Mouse (Mus musculus): ENCODE results near the gene Pnrc1. TPM values are rescaled to one million over a fixed set of nuclear protein-coding genes. Genes with fewer than 3 reads are reported as not detected.
A peak's percentile ranks its signal among the peaks of the same experiment; 100 is the strongest.
"Not testable (repeated sequence)": the region's sequence is repeated elsewhere in the genome, so short reads cannot be mapped to it uniquely, and the experiment has no call there.

Pnrc1 gene
- polyA plus RNA-seq (2014; fragmentation: Nextera tagmentation; extraction: Ambion mirVana): 96.1 and 99.0 TPM in 2 replicates

DNA sequence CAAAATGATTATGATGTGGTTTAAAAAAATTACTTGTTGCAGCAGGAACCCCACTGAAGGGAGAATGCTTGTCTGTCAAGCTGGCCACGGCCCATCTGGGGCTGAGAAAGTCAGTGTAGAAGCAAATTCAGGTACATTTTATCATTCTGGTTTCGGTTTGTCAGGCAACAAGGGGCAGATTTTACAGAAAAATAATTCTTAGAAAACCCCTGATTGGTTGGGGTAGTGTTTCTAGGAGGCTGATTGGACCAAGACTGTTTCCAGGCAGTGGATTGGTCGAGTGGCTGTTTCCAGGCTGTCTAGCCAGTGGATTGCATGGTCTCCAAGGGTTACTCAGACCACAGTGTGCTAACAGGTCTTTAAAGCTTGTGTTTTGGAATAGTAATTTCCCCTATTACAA lies at the start of gene Pnrc1:
Gene Pnrc1, minus strand, starts transcription at position 162 of the 400 bp plus-strand sequence.
- no peak within 1 kb of the TSS for H3K4me2 ChIP-seq (ENCODE audit: low read length)

GRCm38 (mm10) chr4:33337999-33338398 lies 48.0 kb upstream of the Pnrc1 start:
- H3K27me3 ChIP-seq (replicated peaks; ENCODE audit: control insufficient read depth, insufficient read depth, low read length): no peaks in the 10 kb centered on the region
- no peak overlapping the region for H3K9ac ChIP-seq (ENCODE audit: low read length)
- H3K4me1 ChIP-seq (ENCODE audit: control insufficient read depth, insufficient read depth, low read length): no peaks in the 10 kb centered on the region
- no peaks in the 10 kb centered on the region for H3K9me3 ChIP-seq (replicated peaks; ENCODE audit: control insufficient read depth, low read length)
- ATAC-seq: no peak
- 93% methylated on average over 1 of the region's 1 CpGs for WGBS
- H3K4me2 ChIP-seq (ENCODE audit: low read length): no peak overlapping the region
- H3K4me3 ChIP-seq (ENCODE audit: low read depth, low read length): no peak overlapping the region
- peaks cover 56% of the 10 kb centered on the region for H3K36me3 ChIP-seq (ENCODE audit: control insufficient read depth, insufficient read depth, low read length)
- DNase-seq (ENCODE audit: low spot score): no peak
- no peak overlapping the region for H3K27ac ChIP-seq (ENCODE audit: low read depth, low read length)

More for the DNA sequence above, at the start of gene Pnrc1:
- Histone ChIP-seq H3K9me3 (replicated peaks; ENCODE audit: control insufficient read depth, low read length) (no peaks in the 10 kb centered on the region), H3K27ac (ENCODE audit: low read depth, low read length) (no peak within 1 kb of the TSS), H3K27me3 (replicated peaks; ENCODE audit: control insufficient read depth, insufficient read depth, low read length) (no peaks in the 10 kb centered on the region), H3K4me3 (ENCODE audit: low read depth, low read length) (no peak within 1 kb of the TSS), H3K9ac (ENCODE audit: low read length) (no peak within 1 kb of the TSS), H3K36me3 (ENCODE audit: control insufficient read depth, insufficient read depth, low read length) (no peaks in the 10 kb centered on the region), H3K4me1 (ENCODE audit: control insufficient read depth, insufficient read depth, low read length) (no peaks in the 10 kb centered on the region)
- WGBS: 63% methylated on average over 3 of the region's 3 CpGs
- DNase-seq (ENCODE audit: low spot score) (no peak), ATAC-seq (no peak)

DNA sequence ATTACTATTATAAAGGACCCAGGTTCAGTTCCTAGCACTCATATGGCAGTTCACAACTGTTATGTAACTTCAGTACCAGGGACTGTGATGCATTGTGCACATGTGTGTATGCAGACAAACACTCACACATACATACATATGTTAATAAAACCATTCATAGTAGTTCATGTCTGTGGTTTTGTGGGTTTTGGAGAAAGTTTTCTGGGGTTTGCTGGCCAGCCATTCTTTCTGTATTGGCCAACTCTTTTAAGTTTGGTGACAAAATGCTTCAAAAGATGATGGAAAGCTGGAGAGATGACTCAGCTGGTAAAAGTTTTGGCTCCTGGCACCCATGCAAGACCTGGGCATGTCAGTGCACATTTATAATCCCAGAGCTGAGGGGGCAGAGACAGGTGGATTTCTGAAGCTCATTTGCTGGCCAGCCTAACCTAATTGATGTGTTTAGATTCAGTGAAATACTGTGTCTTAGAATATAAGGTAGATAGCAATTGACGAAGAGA lies 43.0 kb upstream of the Pnrc1 start:
- H3K9ac ChIP-seq (ENCODE audit: low read length): no peak overlapping the region
- no peak for ATAC-seq
- WGBS: 96% methylated on average over 1 of the region's 1 CpGs
- H3K4me1 ChIP-seq (ENCODE audit: control insufficient read depth, insufficient read depth, low read length): no peaks in the 10 kb centered on the region
- no peaks in the 10 kb centered on the region for H3K9me3 ChIP-seq (replicated peaks; ENCODE audit: control insufficient read depth, low read length)
- H3K4me2 ChIP-seq (ENCODE audit: low read length): no peak overlapping the region
- no peak overlapping the region for H3K27ac ChIP-seq (ENCODE audit: low read depth, low read length)
- DNase-seq (ENCODE audit: low spot score): no peak
- no peak overlapping the region for H3K4me3 ChIP-seq (ENCODE audit: low read depth, low read length)
- peaks cover 44% of the 10 kb centered on the region for H3K36me3 ChIP-seq (ENCODE audit: control insufficient read depth, insufficient read depth, low read length)
- no peaks in the 10 kb centered on the region for H3K27me3 ChIP-seq (replicated peaks; ENCODE audit: control insufficient read depth, insufficient read depth, low read length)

GRCm38 (mm10) chr4:33331147-33331546 lies 41.2 kb upstream of the Pnrc1 start:
- no peak for ATAC-seq
- Histone ChIP-seq H3K36me3 (ENCODE audit: control insufficient read depth, insufficient read depth, low read length) (peaks cover 44% of the 10 kb centered on the region), H3K4me1 (ENCODE audit: control insufficient read depth, insufficient read depth, low read length) (no peaks in the 10 kb centered on the region), H3K9me3 (replicated peaks; ENCODE audit: control insufficient read depth, low read length) (no peaks in the 10 kb centered on the region), H3K27ac (ENCODE audit: low read depth, low read length) (no peak overlapping the region), H3K9ac (ENCODE audit: low read length) (no peak overlapping the region), H3K4me2 (ENCODE audit: low read length) (no peak overlapping the region), H3K27me3 (replicated peaks; ENCODE audit: control insufficient read depth, insufficient read depth, low read length) (no peaks in the 10 kb centered on the region), H3K4me3 (ENCODE audit: low read depth, low read length) (no peak overlapping the region)
- no peak for DNase-seq (ENCODE audit: low spot score)
- 97% methylated on average over 4 of the region's 4 CpGs for WGBS

DNA sequence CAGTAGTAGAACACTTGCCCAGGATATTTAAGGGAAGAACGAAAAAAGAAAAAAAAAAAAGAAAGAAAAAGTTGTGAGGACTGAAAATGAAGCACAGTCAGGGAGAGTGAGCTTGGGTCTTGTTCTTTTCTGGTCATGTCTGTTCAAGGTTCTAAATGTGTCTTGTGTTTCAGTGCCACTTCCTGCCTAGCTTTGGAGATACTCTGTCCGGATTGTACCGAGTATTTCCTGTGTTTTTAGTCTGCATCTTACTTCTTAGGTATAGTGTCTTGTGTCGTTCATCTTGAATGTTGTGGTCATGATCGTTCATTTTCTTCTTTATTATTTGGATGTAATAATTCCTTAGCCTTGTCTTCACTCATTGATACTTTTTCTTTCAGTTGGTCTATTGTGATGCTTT lies 25.9 kb upstream of the Pnrc1 start:
- H3K27me3 ChIP-seq (replicated peaks; ENCODE audit: control insufficient read depth, insufficient read depth, low read length): no peaks in the 10 kb centered on the region
- no peak overlapping the region for H3K4me2 ChIP-seq (ENCODE audit: low read length)
- no peaks in the 10 kb centered on the region for H3K9me3 ChIP-seq (replicated peaks; ENCODE audit: control insufficient read depth, low read length)
- ATAC-seq (no peak), DNase-seq (ENCODE audit: low spot score) (no peak)
- H3K4me1 ChIP-seq (ENCODE audit: control insufficient read depth, insufficient read depth, low read length): peaks cover 4% of the 10 kb centered on the region; the same call in 1 of the 2 replicates
- H3K27ac ChIP-seq (ENCODE audit: low read depth, low read length): no peak overlapping the region
- no peak overlapping the region for H3K9ac ChIP-seq (ENCODE audit: low read length)
- H3K4me3 ChIP-seq (ENCODE audit: low read depth, low read length): no peak overlapping the region
- WGBS: 89% methylated on average over 5 of the region's 5 CpGs
- H3K36me3 ChIP-seq (ENCODE audit: control insufficient read depth, insufficient read depth, low read length): no peaks in the 10 kb centered on the region

DNA sequence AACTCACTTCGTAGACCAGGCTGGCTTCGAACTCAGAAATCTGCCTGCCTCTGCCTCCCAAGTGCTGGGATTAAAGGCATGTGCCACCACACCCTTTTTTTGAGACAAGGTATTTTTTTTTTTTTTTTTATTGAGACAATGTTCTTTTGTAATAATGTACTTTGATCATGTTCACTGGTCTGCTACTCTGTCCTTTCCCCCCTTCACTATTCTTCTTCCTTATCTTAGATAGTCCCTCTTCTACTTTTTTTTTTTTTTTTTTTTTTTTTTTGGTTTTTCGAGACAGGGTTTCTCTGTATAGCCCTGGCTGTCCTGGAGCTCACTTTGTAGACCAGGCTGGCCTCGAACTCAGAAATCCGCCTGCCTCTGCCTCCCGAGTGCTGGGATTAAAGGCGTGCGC lies 24.2 kb upstream of the Pnrc1 start:
- not testable (repeated sequence) for H3K4me2 ChIP-seq (ENCODE audit: low read length); H3K36me3 ChIP-seq (ENCODE audit: control insufficient read depth, insufficient read depth, low read length); H3K9me3 ChIP-seq (replicated peaks; ENCODE audit: control insufficient read depth, low read length); H3K4me1 ChIP-seq (ENCODE audit: control insufficient read depth, insufficient read depth, low read length); ATAC-seq; H3K27ac ChIP-seq (ENCODE audit: low read depth, low read length); DNase-seq (ENCODE audit: low spot score); H3K4me3 ChIP-seq (ENCODE audit: low read depth, low read length); H3K9ac ChIP-seq (ENCODE audit: low read length); H3K27me3 ChIP-seq (replicated peaks; ENCODE audit: control insufficient read depth, insufficient read depth, low read length)
- WGBS: 100% methylated on average over 6 of the region's 8 CpGs

- Histone ChIP-seq H3K27me3 (replicated peaks; ENCODE audit: control insufficient read depth, insufficient read depth, low read length) (no peaks in the 10 kb centered on the region), H3K36me3 (ENCODE audit: control insufficient read depth, insufficient read depth, low read length) (no peaks in the 10 kb centered on the region), H3K9me3 (replicated peaks; ENCODE audit: control insufficient read depth, low read length) (no peaks in the 10 kb centered on the region), H3K9ac (ENCODE audit: low read length) (peak overlapping the region; percentile 78), H3K4me2 (ENCODE audit: low read length) (peak overlapping the region; percentile 86), H3K27ac (ENCODE audit: low read depth, low read length) (no peak overlapping the region), H3K4me3 (ENCODE audit: low read depth, low read length) (peak overlapping the region; percentile 79), H3K4me1 (ENCODE audit: control insufficient read depth, insufficient read depth, low read length) (peaks cover 6% of the 10 kb centered on the region; the same call in 1 of the 2 replicates)
- ATAC-seq (no peak), DNase-seq (ENCODE audit: low spot score) (no peak)
- WGBS: 20% methylated on average over 12 of the region's 12 CpGs
These were observed 21.0 kb upstream of the Pnrc1 start for GRCm38 (mm10) chr4:33310840-33311437.

- Histone ChIP-seq H3K4me3 (ENCODE audit: low read depth, low read length) (peak within 1 kb of the TSS; percentile 79), H3K36me3 (ENCODE audit: control insufficient read depth, insufficient read depth, low read length) (no peaks in the 10 kb centered on the region), H3K27me3 (replicated peaks; ENCODE audit: control insufficient read depth, insufficient read depth, low read length) (no peaks in the 10 kb centered on the region), H3K9ac (ENCODE audit: low read length) (peak within 1 kb of the TSS; percentile 78), H3K9me3 (replicated peaks; ENCODE audit: control insufficient read depth, low read length) (no peaks in the 10 kb centered on the region), H3K27ac (ENCODE audit: low read depth, low read length) (no peak within 1 kb of the TSS), H3K4me2 (ENCODE audit: low read length) (peak within 1 kb of the TSS; percentile 86), H3K4me1 (ENCODE audit: control insufficient read depth, insufficient read depth, low read length) (peaks cover 6% of the 10 kb centered on the region; the same call in 1 of the 2 replicates)
- ATAC-seq: peak; percentile 96
- DNase-seq (ENCODE audit: low spot score): peak; percentile 98
- 3% methylated on average over 55 of the region's 60 CpGs for WGBS
These were observed 20.1 kb upstream of the Pnrc1 start, which contains the start of gene Rngtt for GRCm38 (mm10) chr4:33309764-33310757. Gene Rngtt, plus strand, starts transcription at chr4:33310311.

All from forebrain, embryonic 14.5 days (tissue).